Mouse (Mus musculus): ENCODE results near the gene Nfkbie.

Nfkbie gene

DNA sequence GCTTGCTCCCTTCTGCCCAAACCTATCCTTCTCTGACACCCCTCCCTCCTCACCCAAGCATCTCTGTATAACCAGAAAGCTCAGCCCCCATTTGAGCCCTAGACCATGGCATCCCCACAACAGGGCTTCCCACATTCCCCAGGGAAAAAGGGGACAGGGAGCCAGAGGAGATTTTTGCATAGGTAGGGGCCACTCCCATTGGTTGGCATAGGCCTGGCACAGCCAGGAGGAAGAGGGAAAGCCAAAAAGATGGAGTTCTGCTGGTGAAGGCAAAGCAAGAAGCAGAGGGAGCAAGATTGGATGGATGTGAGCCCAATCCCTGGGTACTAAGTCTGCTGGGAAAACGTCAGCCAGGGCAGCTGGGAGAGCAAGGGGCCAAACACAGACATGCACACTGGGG lies 12.4 kb upstream of the Nfkbie start:
- no peak for DNase-seq (ENCODE audit: low read depth)

DNA sequence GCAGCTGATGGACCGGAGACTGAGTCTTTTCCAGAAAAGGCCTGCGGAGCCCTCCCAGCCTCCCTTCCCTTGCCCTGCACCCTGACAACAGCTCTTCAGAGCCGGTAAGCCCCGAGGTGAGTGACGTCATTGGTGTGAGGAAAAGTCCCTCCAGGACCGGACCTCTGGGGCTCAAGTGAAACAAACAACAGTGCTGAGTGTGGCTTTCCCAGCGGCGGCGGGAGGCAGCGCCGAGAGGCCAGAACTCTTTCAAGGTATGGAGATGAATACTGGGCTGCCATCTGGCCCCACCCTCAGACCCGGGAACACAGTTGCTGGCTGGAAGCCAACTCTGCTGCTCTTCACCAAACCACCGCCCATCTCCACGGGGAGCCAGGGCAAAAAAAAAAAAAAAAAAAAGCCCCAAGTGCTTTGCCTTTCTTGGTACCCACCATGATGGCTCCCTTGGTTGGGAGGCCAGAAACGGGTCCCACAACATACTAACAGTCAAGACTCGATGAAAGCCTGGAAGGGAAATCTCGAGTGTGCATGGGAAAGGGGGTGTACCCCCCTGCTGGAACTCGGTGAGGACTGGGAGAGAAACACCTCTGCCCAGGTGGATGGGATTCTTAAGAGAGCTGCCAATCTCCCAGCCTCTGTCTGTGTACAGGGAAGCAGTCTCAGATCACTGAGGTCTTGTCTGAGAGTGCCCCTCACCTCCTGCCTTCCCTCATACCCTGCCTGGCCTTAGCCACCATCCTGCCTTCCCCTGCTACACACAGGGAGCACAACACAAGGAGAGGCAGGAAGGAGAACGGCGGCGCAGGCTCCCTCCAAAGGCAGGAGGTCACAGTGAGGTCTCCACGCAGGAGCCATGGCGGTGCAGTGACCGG lies 11.3 kb upstream of the Nfkbie start:
- DNase-seq (ENCODE audit: low read depth): no peak

DNA sequence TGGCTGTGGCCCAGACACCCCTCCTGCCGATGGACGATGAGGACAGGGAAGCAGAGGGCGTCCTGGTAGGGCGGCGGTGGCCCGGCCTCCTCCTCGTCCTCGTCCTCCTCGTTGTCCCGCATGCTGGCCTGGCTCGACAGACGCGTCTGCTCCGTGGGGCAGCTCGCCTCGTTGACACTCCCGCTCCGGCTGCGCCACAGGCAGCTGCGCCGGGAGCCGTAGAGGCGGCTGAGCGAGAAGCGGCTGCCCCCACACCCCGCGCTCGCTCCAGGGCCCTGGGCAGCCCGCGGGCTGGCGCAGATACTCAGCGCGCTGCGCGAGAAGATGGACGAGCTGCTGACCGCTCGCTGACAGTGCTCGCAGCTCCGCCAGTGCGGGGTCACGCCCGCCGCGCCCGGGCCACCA lies 10.6 kb upstream of the Nfkbie start:
- no peak for DNase-seq (ENCODE audit: low read depth)

DNA sequence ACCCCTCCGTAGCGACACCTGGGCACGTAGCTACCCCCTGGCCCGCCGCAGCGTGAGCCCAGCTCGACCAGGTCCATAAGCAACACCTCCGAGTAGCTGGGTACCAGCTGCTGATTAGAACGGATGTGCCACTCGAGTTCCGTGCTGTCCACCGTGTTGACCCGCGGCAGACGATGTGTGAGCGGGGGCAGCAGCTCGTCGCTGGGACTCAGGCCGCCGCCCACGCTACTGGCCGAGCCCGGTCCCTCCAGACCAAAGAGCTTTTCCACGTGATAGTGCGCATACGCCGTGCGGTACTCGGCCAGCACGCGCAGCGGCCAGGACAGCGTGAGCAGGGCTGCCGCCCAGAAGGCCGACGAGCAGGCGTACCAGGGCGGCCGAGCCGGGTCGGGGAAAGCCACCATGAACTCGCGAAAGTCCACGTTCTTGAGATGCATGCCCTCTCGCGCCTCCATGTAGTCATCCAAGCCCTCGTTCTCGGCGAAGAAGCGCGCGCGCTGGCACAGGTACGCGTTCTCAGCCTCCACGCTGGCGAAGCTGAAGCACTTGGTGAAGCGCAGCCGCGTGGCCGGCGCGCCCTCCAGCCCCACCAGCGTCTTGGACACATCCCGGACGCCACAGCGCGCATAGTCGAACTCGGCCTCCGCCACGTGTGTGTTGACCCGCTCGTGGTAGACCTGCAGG lies 10.1 kb upstream of the Nfkbie start:
- no peak for DNase-seq (ENCODE audit: low read depth)

DNA sequence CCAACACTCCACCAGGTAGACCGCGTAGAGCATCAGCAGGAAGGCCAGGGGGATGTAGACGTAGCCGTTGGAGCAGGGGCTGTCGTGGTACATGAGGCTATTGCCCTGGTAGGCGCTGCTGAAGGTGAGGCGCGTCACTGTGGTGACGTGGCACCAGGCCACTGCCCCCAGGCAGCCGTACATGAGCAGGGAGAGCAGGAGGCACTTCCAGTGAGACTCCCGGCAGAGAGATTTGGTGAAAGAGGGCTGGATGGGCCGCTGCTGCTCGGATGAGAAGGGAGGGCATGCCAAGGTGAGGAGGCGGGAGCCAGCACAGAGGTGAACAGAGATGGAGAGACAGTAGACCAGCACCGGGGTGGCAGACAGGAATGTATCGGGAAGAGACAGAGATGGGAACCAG lies 8.6 kb upstream of the Nfkbie start:
- no peak for DNase-seq (ENCODE audit: low read depth)

DNA sequence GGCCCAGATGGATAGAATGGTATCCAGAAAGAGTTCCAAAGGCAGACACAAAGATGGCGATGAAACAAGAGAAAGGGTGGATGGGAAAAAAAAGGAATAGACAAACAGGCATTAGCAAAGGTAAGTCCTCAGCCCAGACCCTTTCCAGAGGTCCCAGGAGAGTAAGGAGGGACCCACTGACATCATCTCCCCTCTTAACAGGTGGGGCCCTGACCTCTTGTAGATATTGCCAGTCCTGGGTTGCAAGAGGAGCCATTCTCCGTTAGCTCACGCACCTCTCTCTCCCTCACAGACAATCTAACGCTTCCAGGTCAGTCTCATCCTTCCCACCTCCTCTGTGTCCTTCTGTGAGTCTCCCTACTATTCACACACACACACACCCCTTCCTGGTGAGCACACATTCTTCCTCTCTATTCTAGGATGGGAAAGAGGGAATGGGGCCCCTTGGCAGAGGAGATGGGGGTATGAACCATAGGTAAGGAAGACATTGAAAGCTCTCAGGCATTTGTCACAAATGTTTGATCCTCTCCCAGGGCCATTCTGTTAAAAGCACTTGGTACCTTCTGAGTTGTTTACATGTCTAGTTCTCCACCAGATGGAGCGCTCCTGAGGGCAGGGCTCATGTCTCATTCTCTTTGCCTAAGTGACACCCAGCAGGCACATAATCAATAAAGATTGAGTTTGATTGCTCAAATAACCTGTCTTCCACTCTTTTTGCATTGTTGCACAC lies 7.9 kb upstream of the Nfkbie start:
- DNase-seq (ENCODE audit: low read depth): peak; percentile 10

DNA sequence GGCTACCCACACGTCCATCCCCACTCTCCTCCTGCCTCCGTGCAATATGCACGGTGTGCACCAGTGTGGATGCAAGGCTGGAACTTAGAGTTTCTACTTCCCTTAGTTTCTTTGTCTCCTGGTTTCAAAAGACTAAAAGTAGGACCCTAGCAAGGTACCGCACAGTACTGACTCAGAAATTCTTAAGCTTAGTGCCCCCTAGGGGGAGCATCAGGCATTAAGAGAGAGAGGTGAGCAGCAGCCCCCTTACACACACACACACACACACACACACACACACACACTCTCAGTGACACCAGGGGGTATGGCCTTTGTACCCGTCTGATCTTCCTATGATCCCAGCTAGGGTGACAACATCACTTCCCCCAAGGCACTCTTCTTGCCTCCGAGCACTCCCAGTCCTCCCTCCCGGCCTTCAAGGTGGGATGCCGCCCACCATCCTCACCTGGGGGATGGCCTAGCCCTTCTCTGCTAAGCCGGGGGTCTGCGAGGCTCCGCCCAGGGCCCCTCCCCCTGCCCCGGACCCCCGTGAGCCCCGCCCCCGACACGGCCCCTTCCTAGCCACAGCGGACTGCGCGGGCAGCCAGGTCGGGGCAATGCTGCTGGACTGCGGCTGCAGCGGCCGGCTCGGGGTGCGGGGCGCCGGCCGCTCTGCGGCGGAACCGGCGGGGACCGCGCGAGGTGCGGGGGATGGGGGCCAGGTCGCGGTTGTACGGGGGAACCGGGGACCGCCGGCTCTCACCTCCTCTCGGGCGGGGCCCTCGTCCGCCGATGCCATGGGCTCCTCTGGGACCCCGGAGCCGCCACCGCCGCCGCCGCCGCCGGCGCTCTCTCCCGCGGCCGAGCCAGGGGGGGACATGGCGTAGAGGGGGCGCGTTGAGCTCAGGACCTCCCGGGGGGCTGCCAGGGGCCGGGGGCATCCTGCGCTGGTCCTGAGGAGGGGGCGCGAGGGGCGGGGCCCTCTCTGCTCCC lies 6.7 kb upstream of the Nfkbie start:
- peak; percentile 57 for DNase-seq (ENCODE audit: low read depth)

DNA sequence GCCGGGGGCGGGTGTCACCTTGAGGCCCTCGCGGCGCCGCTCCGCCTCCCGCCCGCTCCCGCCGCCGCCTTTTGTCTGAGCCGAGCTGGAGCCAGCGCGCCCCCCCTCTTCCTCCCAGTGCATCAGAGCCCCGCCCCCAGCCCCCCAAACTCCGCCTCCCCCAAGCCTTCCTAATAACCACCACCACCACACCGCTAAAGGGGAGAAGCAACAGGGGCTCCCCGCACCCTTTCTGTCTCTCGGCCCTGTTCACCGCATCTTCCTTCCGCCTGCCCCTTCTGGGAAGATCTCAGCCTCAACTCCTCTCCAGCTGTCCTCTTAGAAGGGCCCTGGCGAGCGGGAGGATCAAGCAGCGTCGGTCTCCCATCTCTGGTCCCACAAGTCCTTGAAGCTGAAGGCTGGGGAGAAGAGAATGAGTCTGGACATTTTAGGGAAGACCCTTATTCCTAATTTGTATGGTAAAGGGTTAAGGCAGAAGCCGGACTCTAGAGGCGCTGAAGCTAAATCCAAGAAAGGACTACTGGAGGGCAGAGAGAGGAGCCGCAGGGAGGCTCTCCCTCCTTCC lies 5.8 kb upstream of the Nfkbie start, which contains the start of gene Tmem151b:
Gene Tmem151b (minus strand): TSS at position 61 of the 565 bp plus-strand sequence.
- DNase-seq (ENCODE audit: low read depth): peak; percentile 40

DNA sequence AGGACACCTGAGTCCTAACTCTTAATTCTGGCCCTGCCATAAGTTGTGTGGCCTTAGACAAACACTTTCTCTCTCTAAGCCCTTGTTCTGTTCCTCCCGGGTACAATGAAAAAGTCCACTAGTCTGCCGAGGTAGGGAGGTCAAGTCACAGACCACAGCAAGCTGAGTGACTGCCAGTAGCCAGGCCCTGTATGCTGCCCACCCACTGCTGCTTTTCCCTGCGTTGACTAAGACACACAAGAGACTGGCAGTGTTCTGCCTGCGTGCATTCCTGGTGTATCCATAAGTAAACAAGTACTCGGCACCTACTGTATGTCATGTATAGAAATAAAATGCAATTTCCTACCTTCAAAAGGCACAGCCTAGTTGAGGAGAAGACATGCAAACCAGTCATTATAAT lies 5.2 kb upstream of the Nfkbie start:
- DNase-seq (ENCODE audit: low read depth): no peak

DNA sequence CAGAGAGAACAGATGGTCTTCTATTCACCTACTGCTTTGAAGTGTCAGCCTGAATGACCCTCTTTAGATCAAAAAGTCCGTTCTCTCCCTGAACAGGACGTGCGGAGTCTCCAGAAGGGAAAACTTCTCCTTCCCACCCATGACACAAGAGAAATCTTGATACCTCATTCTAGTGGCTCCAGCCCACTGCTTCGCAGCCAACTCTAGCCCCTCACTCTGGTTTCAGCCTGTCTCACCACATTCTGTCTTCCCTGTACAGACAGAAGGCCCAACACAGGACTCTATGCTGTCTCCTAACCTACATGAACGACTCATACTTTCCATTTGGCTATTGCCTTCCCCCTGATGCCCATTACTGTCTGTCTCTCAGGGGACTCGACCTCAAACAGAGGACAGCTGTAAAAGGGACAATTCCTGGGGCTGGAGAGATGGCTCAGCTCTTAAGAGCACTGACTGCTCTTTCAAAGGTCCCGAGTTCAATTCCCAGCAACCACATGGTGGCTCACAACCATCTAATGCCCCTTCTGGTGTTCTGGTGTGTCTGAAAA lies 4.2 kb upstream of the Nfkbie start:
- peak; percentile 23 for DNase-seq (ENCODE audit: low read depth)

DNA sequence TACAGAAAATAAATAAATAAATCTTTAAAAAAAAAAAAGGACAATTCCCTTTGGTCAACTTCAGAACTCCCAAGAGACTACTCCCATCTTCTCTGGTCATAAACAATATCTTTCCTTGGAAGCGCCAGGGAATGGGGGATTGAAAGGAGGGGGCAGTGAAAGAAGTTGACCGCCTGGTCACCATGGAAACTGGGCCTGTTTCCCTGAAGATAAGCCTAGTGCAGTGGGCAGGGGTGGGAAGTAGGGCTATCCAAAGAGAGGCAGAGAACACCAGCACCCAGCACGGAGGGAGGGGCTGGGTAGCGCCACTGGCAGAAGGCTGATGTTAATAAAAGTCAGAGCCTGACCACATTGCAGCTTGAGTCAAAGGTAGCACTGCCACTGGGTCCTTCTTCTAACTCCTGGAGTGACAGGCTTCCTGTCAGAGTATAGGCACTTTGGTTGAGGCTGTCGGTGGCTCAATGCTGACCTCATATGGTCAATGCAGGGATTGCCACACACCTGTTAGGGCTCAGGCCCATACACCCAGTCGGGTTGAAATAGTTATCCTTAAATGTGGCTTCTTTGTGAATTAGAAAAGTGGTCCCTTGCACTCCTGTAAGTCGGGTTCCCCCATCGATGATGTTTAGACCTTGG lies 3.6 kb upstream of the Nfkbie start:
- peak; percentile 94 for DNase-seq (ENCODE audit: low read depth)

DNA sequence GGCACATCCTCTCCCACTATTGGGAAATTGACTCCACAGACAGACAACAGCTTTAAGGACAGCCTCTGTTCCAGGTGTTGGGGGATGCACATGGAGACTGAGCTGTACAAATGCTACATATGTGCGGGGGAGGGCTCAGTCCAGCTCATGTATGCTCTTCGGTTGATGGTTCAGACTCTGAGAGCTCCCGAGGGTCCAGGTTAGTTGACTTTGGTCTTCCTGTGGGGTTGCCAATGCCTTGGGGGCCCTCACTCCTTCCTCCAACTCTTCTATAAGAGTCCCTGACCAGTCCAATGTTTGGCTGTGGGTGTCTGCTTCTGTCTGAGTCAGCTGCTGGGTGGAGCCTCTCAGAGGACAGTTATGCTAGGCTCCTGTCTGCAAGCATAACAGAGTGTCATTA lies 2.4 kb upstream of the Nfkbie start:
- DNase-seq (ENCODE audit: low read depth): no peak

DNA sequence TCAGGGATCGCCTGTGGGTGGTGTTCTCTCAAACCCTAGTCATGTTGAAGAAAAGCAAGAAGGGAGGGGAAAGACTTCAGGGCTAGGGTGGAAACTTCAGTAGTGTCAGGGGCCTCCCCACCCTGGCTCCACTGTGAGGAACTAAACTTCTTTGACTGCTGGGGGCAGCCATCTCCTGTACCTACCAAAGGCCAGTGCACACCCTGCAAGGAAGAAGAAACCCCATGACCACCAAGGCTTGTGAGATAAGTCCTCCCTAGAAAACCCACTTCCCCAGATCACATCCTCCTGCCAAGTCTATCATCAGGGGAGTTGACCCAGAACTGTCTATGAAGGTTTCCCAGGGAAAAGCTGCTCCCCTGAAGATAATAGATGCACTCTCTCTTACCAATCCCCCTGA lies 1.1 kb upstream of the Nfkbie start:
- peak; percentile 37 for DNase-seq (ENCODE audit: low read depth)

DNA sequence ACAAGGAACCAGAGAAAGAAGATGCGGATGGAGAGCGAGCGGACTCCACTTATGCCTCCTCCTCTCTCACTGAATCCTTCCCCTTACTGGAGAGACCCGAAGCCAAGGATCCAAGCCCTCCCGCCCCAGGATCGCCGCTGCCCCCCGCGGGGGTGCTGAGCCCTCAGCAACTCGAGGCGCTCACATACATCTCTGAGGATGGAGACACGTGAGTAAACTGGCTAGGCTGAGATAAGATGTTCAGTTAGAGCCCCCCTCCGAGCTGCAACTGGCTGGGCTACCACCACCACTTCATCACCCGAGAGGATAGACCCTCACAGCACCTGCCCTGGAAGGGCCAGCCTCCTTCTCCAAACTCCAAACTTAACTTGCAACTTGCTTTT lies 595 bp downstream of the Nfkbie start:
- no peak for DNase-seq (ENCODE audit: low read depth)

DNA sequence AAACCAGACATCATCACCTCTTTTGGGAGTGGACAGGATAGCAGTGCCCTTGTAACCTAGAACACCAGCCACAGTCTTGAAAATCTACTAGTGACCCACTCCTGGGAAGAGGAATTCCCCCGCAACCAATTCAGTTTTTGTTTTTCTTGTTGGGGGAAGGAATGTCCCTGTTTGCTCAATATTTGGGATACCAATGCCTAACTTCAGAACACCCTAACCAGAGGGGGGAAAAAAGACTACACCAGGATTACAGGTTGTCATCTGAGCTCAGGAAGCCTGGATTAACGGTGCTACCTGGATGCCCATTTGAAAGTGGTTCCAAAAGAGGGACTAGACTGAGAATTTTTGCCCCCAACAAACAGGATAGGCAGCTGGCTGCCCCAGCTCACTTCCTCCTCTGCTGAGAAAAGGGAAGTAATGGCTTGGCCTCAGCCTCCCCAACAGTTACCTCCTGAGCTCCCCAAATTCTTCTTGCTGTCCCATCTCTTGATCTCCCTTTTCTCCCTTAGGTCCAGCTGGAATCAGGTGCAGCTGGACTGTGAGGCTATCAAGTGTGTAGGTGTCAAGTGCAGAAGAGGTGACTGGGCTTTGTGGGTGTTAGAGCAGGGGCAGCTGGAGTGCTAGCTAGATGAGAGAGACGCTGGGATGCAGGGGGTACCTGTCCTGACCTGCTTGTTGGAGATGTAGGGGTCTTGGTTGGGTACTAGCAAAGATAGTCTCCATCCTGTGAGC lies 1.2 kb downstream of the Nfkbie start:
- DNase-seq (ENCODE audit: low read depth): peak; percentile 47

DNA sequence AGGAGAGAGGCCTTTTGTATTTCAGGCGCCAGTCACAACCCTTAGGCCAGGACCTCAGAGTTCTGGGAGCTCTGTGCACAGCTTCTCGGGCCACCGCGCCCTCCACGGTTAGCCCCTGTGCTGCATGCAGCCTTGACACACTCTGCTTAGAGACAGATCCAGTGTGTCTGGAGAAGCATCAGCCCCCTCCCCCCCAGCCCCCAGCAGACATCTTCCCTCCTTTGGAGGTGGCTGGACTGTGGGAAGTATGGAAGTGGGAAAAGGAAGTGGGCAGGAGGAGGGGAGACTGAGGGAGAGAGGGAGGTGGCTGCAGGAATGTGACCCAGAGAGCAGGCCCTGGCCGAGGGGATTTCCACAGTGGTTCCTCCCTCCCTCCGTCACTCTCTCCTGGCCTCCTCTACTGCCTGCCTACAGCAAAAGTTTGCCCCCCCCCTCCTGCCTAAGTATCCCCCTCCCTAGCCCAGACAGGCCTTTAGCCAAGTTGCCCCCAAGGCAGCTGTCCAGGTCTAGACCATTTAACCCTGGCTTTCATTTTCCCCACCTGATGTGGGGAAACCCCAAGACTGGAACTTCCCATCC lies 1.8 kb downstream of the Nfkbie start:
- DNase-seq (ENCODE audit: low read depth): peak; percentile 53

DNA sequence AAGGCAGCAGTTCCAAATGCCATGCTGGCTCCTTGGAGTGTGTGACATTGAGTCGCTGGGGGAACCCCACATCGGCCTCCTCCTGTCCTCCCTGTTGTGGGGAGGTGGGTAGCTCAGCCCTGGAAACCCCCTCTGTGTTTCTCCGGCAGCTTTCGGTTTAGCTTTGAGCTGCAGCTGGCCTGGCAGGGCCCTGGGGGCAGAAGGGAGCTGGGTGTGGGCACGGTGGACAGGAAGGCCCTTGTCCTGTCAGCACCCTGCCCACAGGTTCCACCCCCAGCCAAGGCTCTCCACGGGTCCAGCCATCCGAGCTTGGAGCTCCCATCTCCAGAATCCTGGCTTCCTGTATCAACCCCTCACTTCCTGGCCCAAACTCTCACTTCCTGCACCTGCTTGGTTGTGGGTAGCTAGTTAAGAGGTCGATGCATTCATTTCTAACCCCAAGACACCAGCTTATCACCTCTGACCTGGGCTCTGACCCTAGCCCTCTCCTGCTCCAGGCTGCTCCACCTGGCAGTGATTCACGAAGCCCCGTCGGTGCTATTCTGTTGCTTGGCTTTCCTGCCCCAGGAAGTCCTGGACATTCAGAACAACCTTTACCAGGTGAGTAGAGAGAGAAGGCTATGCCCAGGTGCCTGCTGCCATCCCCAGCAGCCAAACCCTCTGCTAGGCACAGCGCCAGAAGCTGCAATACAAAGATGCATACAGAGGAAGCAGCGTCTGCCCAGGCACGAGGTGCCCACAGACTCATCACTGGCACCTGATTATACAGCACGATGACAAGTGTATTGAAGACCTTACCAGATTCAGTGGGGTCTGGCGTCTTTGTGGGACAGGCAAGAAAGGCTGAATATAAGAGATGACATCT lies 2.7 kb downstream of the Nfkbie start:
- peak; percentile 78 for DNase-seq (ENCODE audit: low read depth)

Data from naive thymus-derived CD4-positive, alpha-beta T cell, adult 2 months (primary cell).